Mouse (Mus musculus): ENCODE results near the gene Ehmt1.

GRCm38 (mm10) chr2:24927810-24928479, 8.5 kb upstream of the Ehmt1 start:
- no peak for TF ChIP-seq POLR2A (IDR thresholded peaks at IDR 0.05; ENCODE audit: insufficient read depth, low read depth, low read length)
- TF ChIP-seq CTCF (IDR thresholded peaks at IDR 0.05; ENCODE audit: insufficient read depth, low read depth, low read length), result no peak
